Mouse (Mus musculus) liver, embryonic 12.5 days (tissue): Measurements from ENCODE around the gene Adgrv1. TPM values are rescaled to one million over a fixed set of nuclear protein-coding genes. Genes with fewer than 3 reads are reported as not detected.

Experiments
- ATAC-seq: fragments of 200-750 bp; cut with Nextera tagmentation; 2 replicates; pipeline ENCODE4 v1.8.0; 2017; ENCODE audit warnings: moderate number of reproducible peaks, mild to moderate bottlenecking, moderate library complexity
- H3K27ac ChIP-seq: fragments of 300-500 bp; sonication (generic); 2 replicates; pipeline ENCODE4 v1.5.1; 2016; ENCODE audit warnings: mild to moderate bottlenecking
- H3K27me3 ChIP-seq: fragments of 300-500 bp; sonication (generic); replicated peaks from 2 replicates; pipeline ENCODE4 v1.6.1; 2016; ENCODE audit warnings: mild to moderate bottlenecking, moderate library complexity
- H3K36me3 ChIP-seq: fragments of 300-500 bp; sonication (generic); 2 replicates; pipeline ENCODE4 v1.6.1; 2016; ENCODE audit warnings: mild to moderate bottlenecking, moderate library complexity
- H3K4me1 ChIP-seq: fragments of 300-500 bp; sonication (generic); 2 replicates; pipeline ENCODE4 v1.6.1; 2016
- H3K4me2 ChIP-seq: fragments of 300-500 bp; sonication (generic); 2 replicates; pipeline ENCODE4 v1.6.1; 2016; ENCODE audit warnings: mild to moderate bottlenecking, moderate library complexity
- H3K4me3 ChIP-seq: fragments of 300-500 bp; sonication (generic); 2 replicates; pipeline ENCODE4 v1.5.1; 2016; ENCODE audit warnings: mild to moderate bottlenecking, moderate library complexity
- H3K9ac ChIP-seq: fragments of 300-500 bp; sonication (generic); 2 replicates; pipeline ENCODE4 v1.6.1; 2016; ENCODE audit warnings: mild to moderate bottlenecking, moderate library complexity
- H3K9me3 ChIP-seq: fragments of 300-500 bp; sonication (generic); replicated peaks from 2 replicates; pipeline ENCODE4 v1.6.1; 2016; ENCODE audit warnings: mild to moderate bottlenecking, moderate library complexity
- WGBS: fragments of 180-500 bp; shearing (Covaris S2); methylation state at CpG from one replicate; pipeline ENCODE4 v1.1.7; 2016; ENCODE audit not compliant: insufficient replicate concordance; 5-methylcytosine and 5-hydroxymethylcytosine counted together
- polyA plus RNA-seq: library from polyadenylated mRNA; unstranded; fragments of >200 nt; fragmentation: Nextera tagmentation; extraction: Ambion mirVana; gene quantifications from 2 replicates; pipeline ENCODE4 v1.2.1, GENCODE M21; 2016

Adgrv1 gene
- polyA plus RNA-seq, 1 experiment from 2014 or later, result 0.30 TPM

DNA sequence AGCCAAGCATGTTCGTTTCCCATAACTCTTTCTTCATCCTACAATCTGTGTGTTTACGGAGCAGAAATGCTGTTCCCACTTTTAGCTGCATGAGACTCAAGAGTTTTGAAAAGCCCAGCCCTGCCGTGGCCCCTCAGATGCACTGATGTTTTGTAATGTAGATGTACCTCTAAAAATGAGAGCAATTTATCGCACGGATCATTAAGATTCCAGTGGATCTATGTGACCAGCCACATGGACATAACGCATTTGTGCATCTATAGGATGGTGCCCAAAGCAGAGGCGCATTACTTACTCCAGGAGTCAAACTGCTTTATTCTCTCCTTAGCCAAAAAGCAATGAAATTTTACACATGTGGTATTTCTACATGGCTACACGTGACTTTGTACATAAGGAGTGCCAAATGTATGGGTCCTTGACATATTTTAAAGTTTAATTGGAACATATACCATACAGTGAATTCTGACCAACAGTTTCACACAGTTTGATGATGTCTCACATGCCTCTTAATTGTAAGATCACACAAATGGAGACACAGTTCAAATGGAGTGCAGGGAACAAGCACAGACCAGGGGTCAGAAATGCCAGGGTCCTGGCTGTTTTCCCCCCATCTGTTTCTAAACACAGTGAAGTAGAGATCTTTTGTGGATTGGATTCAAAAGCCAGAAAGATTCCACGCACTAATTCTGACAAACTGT is 35.9 kb downstream of the Adgrv1 start:
- no peak for ATAC-seq
- Histone ChIP-seq H3K9ac (no peak overlapping the region), H3K27ac (no peak overlapping the region), H3K27me3 (no peaks in the 10 kb centered on the region), H3K4me1 (no peaks in the 10 kb centered on the region), H3K4me3 (no peak overlapping the region), H3K36me3 (no peaks in the 10 kb centered on the region), H3K4me2 (no peak overlapping the region), H3K9me3 (no peaks in the 10 kb centered on the region)
- WGBS, result 70% methylated on average over 9 of the region's 9 CpGs

- no peak overlapping the region for H3K4me2 ChIP-seq
- no peaks in the 10 kb centered on the region for H3K4me1 ChIP-seq
- 79% methylated on average over 8 of the region's 8 CpGs for WGBS
- H3K9me3 ChIP-seq, result no peaks in the 10 kb centered on the region
- H3K9ac ChIP-seq, result no peak overlapping the region
- H3K27ac ChIP-seq, result no peak overlapping the region
- ATAC-seq, result no peak
- H3K27me3 ChIP-seq, result no peaks in the 10 kb centered on the region
- H3K4me3 ChIP-seq, result no peak overlapping the region
- no peaks in the 10 kb centered on the region for H3K36me3 ChIP-seq
Measured at GRCm38 (mm10) chr13:81578692-81579091, 54.3 kb downstream of the Adgrv1 start.

DNA sequence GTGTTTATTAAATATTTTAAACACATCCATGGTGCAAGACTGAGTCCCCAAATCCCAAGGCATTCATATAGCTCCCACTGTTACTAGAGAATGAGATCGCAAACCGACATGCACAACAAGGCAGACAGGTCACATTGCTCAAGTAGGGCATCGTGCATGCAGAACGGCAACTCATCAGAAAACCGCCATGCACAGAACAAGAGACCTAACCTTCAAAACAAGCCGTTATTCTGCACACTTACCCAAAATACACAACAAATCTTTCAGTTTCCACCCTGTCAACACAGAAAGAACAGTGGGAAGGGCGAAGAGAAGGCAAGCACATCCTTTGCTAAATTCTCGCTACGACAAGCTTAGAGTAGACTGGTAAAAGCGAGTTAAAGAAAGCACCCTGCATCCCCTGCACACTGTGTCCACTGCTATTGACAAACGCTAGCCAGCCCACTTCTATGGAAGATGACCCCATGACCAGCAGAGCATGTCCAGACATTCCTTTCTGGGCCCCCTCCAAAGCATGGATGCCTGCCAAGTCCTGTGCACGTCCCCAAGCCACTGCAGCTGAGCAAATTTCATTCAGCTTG is 62.6 kb downstream of the Adgrv1 start:
- H3K27me3 ChIP-seq, result no peaks in the 10 kb centered on the region
- H3K27ac ChIP-seq, result no peak overlapping the region
- 70% methylated on average over 12 of the region's 12 CpGs for WGBS
- no peaks in the 10 kb centered on the region for H3K9me3 ChIP-seq
- H3K36me3 ChIP-seq, result no peaks in the 10 kb centered on the region
- no peak overlapping the region for H3K4me3 ChIP-seq
- H3K4me2 ChIP-seq, result no peak overlapping the region
- H3K4me1 ChIP-seq, result no peaks in the 10 kb centered on the region
- no peak overlapping the region for H3K9ac ChIP-seq
- no peak for ATAC-seq

GRCm38 (mm10) chr13:81550024-81550423 is 82.9 kb downstream of the Adgrv1 start:
- 56% methylated on average over 1 of the region's 1 CpGs for WGBS
- ATAC-seq, result no peak

DNA sequence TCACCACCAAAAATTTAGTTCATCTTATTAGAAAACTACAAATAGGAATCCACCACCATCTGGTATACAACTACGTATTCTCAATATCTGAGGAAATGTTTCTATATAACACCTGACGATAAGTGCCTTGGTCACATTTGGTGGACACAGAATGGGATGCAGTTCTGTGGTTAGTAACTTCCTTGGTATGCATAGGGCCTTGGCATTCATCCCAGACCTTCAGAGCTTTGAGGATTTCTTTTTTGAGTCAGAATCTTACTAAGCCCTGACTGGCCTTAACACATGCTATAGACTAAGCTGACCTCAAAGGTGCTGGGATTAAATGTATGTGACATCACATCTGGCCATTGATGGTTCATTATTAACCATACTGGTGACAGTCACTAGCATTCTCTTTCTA is 98.0 kb downstream of the Adgrv1 start:
- 78% methylated on average over 2 of the region's 2 CpGs for WGBS
- ATAC-seq, result no peak
- no peaks in the 10 kb centered on the region for H3K4me1 ChIP-seq

More at GRCm38 (mm10) chr13:81550024-81550423, 82.9 kb downstream of the Adgrv1 start:
- Histone ChIP-seq H3K9me3 (no peaks in the 10 kb centered on the region), H3K4me2 (no peak overlapping the region), H3K36me3 (no peaks in the 10 kb centered on the region), H3K4me1 (no peaks in the 10 kb centered on the region), H3K27me3 (no peaks in the 10 kb centered on the region), H3K4me3 (no peak overlapping the region), H3K27ac (no peak overlapping the region), H3K9ac (no peak overlapping the region)

DNA sequence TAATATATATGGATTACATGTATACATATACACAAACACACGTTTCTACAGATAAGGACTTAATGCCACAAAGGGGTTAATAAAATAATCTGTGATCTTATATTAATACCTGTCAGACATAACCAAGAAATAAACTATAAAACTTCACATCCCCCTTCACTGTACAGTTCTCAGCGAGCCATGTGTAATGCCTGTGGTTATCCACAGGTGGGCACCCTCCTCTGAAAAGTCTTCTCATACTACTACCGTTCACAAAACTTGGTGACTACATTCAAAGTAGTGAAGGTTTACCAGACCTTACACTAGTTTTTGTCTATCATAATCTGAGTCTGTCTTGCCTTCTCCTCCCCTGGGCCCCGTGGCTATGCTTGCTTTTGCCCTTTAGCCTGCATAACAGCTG is 106.3 kb downstream of the Adgrv1 start:
- WGBS, result 47% methylated on average over 4 of the region's 4 CpGs
- no peaks in the 10 kb centered on the region for H3K4me1 ChIP-seq
- no peaks in the 10 kb centered on the region for H3K9me3 ChIP-seq
- H3K27me3 ChIP-seq, result no peaks in the 10 kb centered on the region
- H3K36me3 ChIP-seq, result no peaks in the 10 kb centered on the region
- no peak overlapping the region for H3K4me3 ChIP-seq
- H3K4me2 ChIP-seq, result no peak overlapping the region
- no peak overlapping the region for H3K27ac ChIP-seq
- H3K9ac ChIP-seq, result no peak overlapping the region
- ATAC-seq, result no peak

More for the DNA sequence above, 98.0 kb downstream of the Adgrv1 start:
- H3K4me3 ChIP-seq, result no peak overlapping the region
- H3K27me3 ChIP-seq, result no peaks in the 10 kb centered on the region
- H3K36me3 ChIP-seq, result no peaks in the 10 kb centered on the region
- H3K27ac ChIP-seq, result no peak overlapping the region
- H3K9ac ChIP-seq, result no peak overlapping the region
- no peaks in the 10 kb centered on the region for H3K9me3 ChIP-seq
- H3K4me2 ChIP-seq, result no peak overlapping the region

GRCm38 (mm10) chr13:81510142-81510541 is 122.8 kb downstream of the Adgrv1 start:
- Histone ChIP-seq H3K4me1 (no peaks in the 10 kb centered on the region), H3K27me3 (no peaks in the 10 kb centered on the region), H3K9ac (no peak overlapping the region), H3K9me3 (no peaks in the 10 kb centered on the region), H3K27ac (no peak overlapping the region), H3K36me3 (no peaks in the 10 kb centered on the region), H3K4me3 (no peak overlapping the region), H3K4me2 (no peak overlapping the region)
- no peak for ATAC-seq
- WGBS, result 73% methylated on average over 7 of the region's 7 CpGs

GRCm38 (mm10) chr13:81497035-81497434 is 135.9 kb downstream of the Adgrv1 start:
- no peaks in the 10 kb centered on the region for H3K36me3 ChIP-seq
- no peak overlapping the region for H3K4me3 ChIP-seq
- no peak for ATAC-seq
- no peak overlapping the region for H3K27ac ChIP-seq
- H3K9ac ChIP-seq, result no peak overlapping the region
- no peaks in the 10 kb centered on the region for H3K4me1 ChIP-seq
- H3K4me2 ChIP-seq, result no peak overlapping the region
- 65% methylated on average over 3 of the region's 3 CpGs for WGBS
- no peaks in the 10 kb centered on the region for H3K27me3 ChIP-seq
- no peaks in the 10 kb centered on the region for H3K9me3 ChIP-seq

DNA sequence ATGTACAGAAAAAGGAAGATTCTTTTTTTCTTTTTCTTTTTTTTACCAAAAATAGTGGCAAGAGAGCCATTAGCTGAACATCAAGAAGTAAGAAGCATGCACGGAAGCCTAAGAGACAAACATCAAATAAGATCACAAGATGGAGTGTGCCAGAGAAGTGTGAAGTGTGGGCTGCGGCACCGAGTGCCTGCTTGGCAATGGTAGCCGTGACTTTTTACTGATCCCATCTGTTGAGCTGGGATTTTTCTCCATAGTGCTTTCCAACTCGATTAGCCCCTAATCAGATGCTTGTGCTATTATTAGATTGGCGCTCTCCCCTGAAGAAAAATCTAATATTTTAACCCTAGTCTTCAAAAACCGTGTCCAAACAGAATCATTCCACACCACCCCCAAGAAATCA is 141.0 kb downstream of the Adgrv1 start:
- ATAC-seq, result no peak

GRCm38 (mm10) chr13:81486980-81487379 is 146.0 kb downstream of the Adgrv1 start:
- no peak overlapping the region for H3K4me2 ChIP-seq
- H3K27me3 ChIP-seq, result no peaks in the 10 kb centered on the region
- no peak for ATAC-seq
- H3K9ac ChIP-seq, result no peak overlapping the region
- H3K9me3 ChIP-seq, result no peaks in the 10 kb centered on the region
- no peak overlapping the region for H3K27ac ChIP-seq
- H3K36me3 ChIP-seq, result no peaks in the 10 kb centered on the region
- no peaks in the 10 kb centered on the region for H3K4me1 ChIP-seq
- H3K4me3 ChIP-seq, result no peak overlapping the region

More for the DNA sequence above, 141.0 kb downstream of the Adgrv1 start:
- H3K9ac ChIP-seq, result no peak overlapping the region
- 60% methylated on average over 7 of the region's 7 CpGs for WGBS
- no peaks in the 10 kb centered on the region for H3K9me3 ChIP-seq
- no peaks in the 10 kb centered on the region for H3K36me3 ChIP-seq
- H3K4me2 ChIP-seq, result no peak overlapping the region
- no peaks in the 10 kb centered on the region for H3K4me1 ChIP-seq
- H3K4me3 ChIP-seq, result no peak overlapping the region
- no peak overlapping the region for H3K27ac ChIP-seq
- H3K27me3 ChIP-seq, result no peaks in the 10 kb centered on the region

GRCm38 (mm10) chr13:81473750-81474149 is 159.2 kb downstream of the Adgrv1 start:
- Histone ChIP-seq H3K9ac (no peak overlapping the region), H3K4me3 (no peak overlapping the region), H3K27me3 (no peaks in the 10 kb centered on the region), H3K27ac (no peak overlapping the region), H3K36me3 (no peaks in the 10 kb centered on the region), H3K4me2 (no peak overlapping the region), H3K9me3 (no peaks in the 10 kb centered on the region), H3K4me1 (no peaks in the 10 kb centered on the region)
- no peak for ATAC-seq

DNA sequence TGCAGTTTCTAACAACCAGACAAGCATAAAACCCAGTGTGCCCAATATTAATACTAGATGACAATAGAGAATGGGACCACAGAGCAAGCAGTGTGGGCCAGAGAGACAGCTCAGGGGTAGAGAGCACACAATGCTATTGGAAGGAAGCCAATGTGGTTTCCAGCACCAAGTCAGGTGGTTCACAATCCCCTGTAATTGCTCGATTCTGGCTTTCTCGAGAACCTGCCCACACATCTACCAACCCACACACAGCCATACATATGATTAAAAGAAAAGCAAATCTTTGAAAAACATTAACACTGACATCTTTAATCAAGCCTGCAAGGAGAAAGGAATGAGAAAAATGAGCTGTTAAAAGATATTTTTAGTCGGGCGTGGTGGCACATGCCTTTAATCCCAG is 166.3 kb downstream of the Adgrv1 start:
- Histone ChIP-seq H3K27ac (no peak overlapping the region), H3K9me3 (no peaks in the 10 kb centered on the region), H3K36me3 (no peaks in the 10 kb centered on the region), H3K27me3 (no peaks in the 10 kb centered on the region), H3K9ac (no peak overlapping the region), H3K4me1 (no peaks in the 10 kb centered on the region), H3K4me2 (no peak overlapping the region), H3K4me3 (no peak overlapping the region)
- no peak for ATAC-seq
- WGBS, result 78% methylated on average over 4 of the region's 4 CpGs

- no peaks in the 10 kb centered on the region for H3K4me1 ChIP-seq
- ATAC-seq, result no peak
- no peak overlapping the region for H3K4me2 ChIP-seq
- H3K9me3 ChIP-seq, result no peaks in the 10 kb centered on the region
- no peak overlapping the region for H3K4me3 ChIP-seq
- no peaks in the 10 kb centered on the region for H3K27me3 ChIP-seq
- H3K36me3 ChIP-seq, result no peaks in the 10 kb centered on the region
- H3K27ac ChIP-seq, result no peak overlapping the region
- 52% methylated on average over 3 of the region's 3 CpGs for WGBS
- no peak overlapping the region for H3K9ac ChIP-seq
Measured at GRCm38 (mm10) chr13:81465794-81466193, 167.2 kb downstream of the Adgrv1 start.
